Mouse (Mus musculus): ENCODE results near the gene Cdk15.

Gene Cdk15

GRCm38 (mm10) chr1:59332737-59333385 lies 76.2 kb downstream of the Cdk15 start:
- DNase-seq: no peak

- DNase-seq: no peak
These were observed 76.7 kb downstream of the Cdk15 start for GRCm38 (mm10) chr1:59333386-59333759.

- no peak for DNase-seq
These were observed 77.3 kb downstream of the Cdk15 start for GRCm38 (mm10) chr1:59333860-59334561.

- DNase-seq: no peak
These were observed 77.8 kb downstream of the Cdk15 start for GRCm38 (mm10) chr1:59334562-59334890.

GRCm38 (mm10) chr1:59336256-59336655 lies 79.5 kb downstream of the Cdk15 start:
- no peak for DNase-seq

GRCm38 (mm10) chr1:59340814-59341588 lies 84.3 kb downstream of the Cdk15 start:
- DNase-seq: no peak

- DNase-seq: no peak
These were observed 85.0 kb downstream of the Cdk15 start for GRCm38 (mm10) chr1:59341697-59342096.

- no peak for DNase-seq
These were observed 85.4 kb downstream of the Cdk15 start for GRCm38 (mm10) chr1:59342146-59342545.

GRCm38 (mm10) chr1:59352706-59353105 lies 96.0 kb downstream of the Cdk15 start:
- DNase-seq: no peak

- DNase-seq: no peak
These were observed 98.7 kb downstream of the Cdk15 start for GRCm38 (mm10) chr1:59355440-59355839.

- DNase-seq: no peak
These were observed 102.4 kb downstream of the Cdk15 start for GRCm38 (mm10) chr1:59359136-59359535.

GRCm38 (mm10) chr1:59360834-59361233 lies 104.1 kb downstream of the Cdk15 start:
- DNase-seq: no peak

- DNase-seq: no peak
These were observed 104.8 kb downstream of the Cdk15 start for GRCm38 (mm10) chr1:59361460-59361859.

GRCm38 (mm10) chr1:59361966-59362365 lies 105.3 kb downstream of the Cdk15 start:
- DNase-seq: no peak

- DNase-seq: no peak
These were observed 107.8 kb downstream of the Cdk15 start for GRCm38 (mm10) chr1:59364463-59365040.

GRCm38 (mm10) chr1:59367928-59368648 lies 111.4 kb downstream of the Cdk15 start:
- DNase-seq: no peak

- DNase-seq: no peak
These were observed 112.1 kb downstream of the Cdk15 start for GRCm38 (mm10) chr1:59368649-59369319.

- DNase-seq: no peak
These were observed 112.6 kb downstream of the Cdk15 start for GRCm38 (mm10) chr1:59369320-59369685.

GRCm38 (mm10) chr1:59370355-59370950 lies 113.7 kb downstream of the Cdk15 start:
- no peak for DNase-seq

GRCm38 (mm10) chr1:59376021-59376548 lies 119.4 kb downstream of the Cdk15 start:
- DNase-seq: no peak

GRCm38 (mm10) chr1:59376557-59376956 lies 119.9 kb downstream of the Cdk15 start:
- DNase-seq: no peak

- DNase-seq: no peak
These were observed 120.6 kb downstream of the Cdk15 start for GRCm38 (mm10) chr1:59377312-59377711.
